ENCODE assay signal across 10 mouse cellular contexts in the genomic region with DNA sequence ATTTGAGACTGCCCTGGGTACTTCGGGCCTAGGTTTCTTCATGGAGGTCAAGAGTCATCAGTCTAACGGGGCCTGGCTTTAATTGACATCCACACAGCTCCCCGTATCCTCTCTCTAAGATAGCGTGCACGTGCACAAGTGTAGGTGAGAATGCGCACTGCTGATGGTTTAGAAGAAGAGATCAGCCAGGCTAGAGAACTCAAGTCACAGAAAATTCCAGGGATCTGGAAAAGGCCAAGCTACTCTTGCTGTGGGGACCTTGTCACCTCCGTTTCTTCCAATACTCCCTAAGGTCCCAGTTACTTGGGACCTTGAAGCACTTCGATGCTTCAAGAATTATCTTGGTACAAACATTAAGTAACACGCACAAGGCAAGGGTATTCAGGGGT. TPM values are rescaled to one million over a fixed set of nuclear protein-coding genes. Genes with fewer than 3 reads are reported as not detected.
DNase-seq lines count a peak whose midpoint lies in the region; ATAC-seq and TF ChIP-seq lines count a peak whose summit lies in the region.
"Had no signal": no experiment of that assay in that cellular context is flagged by ENCODE, and none has a peak within 500 bp of the region (broad histone marks: within the 10 kb centered on the region; RNA-seq: fewer than 3 reads in every experiment).

No protein-coding gene starts in this region.

- TF ChIP-seq CTCF in layer of hippocampus, adult 2 months (conservative IDR thresholded peaks at IDR 0.05) = no peak

- H3K4me2 ChIP-seq in embryonic facial prominence, embryonic 14.5 days (ENCODE audit: low read depth, low read length) = peak overlapping the region; percentile 100
- peak overlapping the region; percentile 94 for H3K4me2 ChIP-seq in hindbrain, embryonic 13.5 days
- H3K4me2 ChIP-seq in midbrain, embryonic 15.5 days = peak overlapping the region; percentile 91

- ATAC-seq in embryonic facial prominence, embryonic 14.5 days (ENCODE audit: low read depth) = no peak
- no peak for ATAC-seq in hindbrain, embryonic 13.5 days (ENCODE audit: low FRiP score)
- no peak for ATAC-seq in midbrain, embryonic 15.5 days (replicated peaks)

- no peak overlapping the region for H3K4me3 ChIP-seq in layer of hippocampus, adult 2 months
- 0 out of 2 replicates have a peak overlapping the region, but pooled peaks have one; percentile 92 for H3K4me3 ChIP-seq in embryonic facial prominence, embryonic 14.5 days (ENCODE audit: low read depth, low read length)
- H3K4me3 ChIP-seq in hindbrain, embryonic 13.5 days = peak overlapping the region; percentile 86
- H3K4me3 ChIP-seq in midbrain, embryonic 15.5 days = peak overlapping the region; percentile 96

- 0 out of 2 replicates have a peak overlapping the region, but pooled peaks have one; percentile 54 for H3K27ac ChIP-seq in layer of hippocampus, adult 2 months
- H3K27ac ChIP-seq in embryonic facial prominence, embryonic 14.5 days (replicated peaks; ENCODE audit: low read depth, low read length) = 0 out of 2 replicates have a peak overlapping the region, but pooled peaks have one; percentile 11
- H3K27ac ChIP-seq in hindbrain, embryonic 13.5 days = peak overlapping the region; percentile 98
- peak overlapping the region; percentile 95; the same call in 1 of the 2 replicates for H3K27ac ChIP-seq in midbrain, embryonic 15.5 days

- H3K9ac ChIP-seq in embryonic facial prominence, embryonic 14.5 days (ENCODE audit: low read depth, low read length) = no peak overlapping the region; the same call in 1 of the 2 replicates
- H3K9ac ChIP-seq in hindbrain, embryonic 13.5 days = peak overlapping the region; percentile 98
- peak overlapping the region; percentile 77; the same call in 1 of the 2 replicates for H3K9ac ChIP-seq in midbrain, embryonic 15.5 days

- H3K4me1 ChIP-seq in embryonic facial prominence, embryonic 14.5 days (ENCODE audit: control insufficient read depth, insufficient read depth, low read length) = peaks cover 34% of the 10 kb centered on the region
- peaks cover 50% of the 10 kb centered on the region for H3K4me1 ChIP-seq in hindbrain, embryonic 13.5 days (replicated peaks)
- H3K4me1 ChIP-seq in midbrain, embryonic 15.5 days = peaks cover 33% of the 10 kb centered on the region

- no peak for DNase-seq in layer of hippocampus, adult 2 months (ENCODE audit: low spot score in 2 of 2)
- no peak for DNase-seq in layer of hippocampus, adult 8-10 months (ENCODE audit: low spot score in 2 of 2)
- no peak for DNase-seq in embryonic facial prominence, embryonic 14.5 days (ENCODE audit: low spot score)
- DNase-seq in urinary bladder, postnatal 4 days (ENCODE audit: low spot score in 2 of 2) = no peak
- DNase-seq in layer of hippocampus, adult 9-10 months (ENCODE audit: low spot score) = no peak
- no peak for DNase-seq in layer of hippocampus, adult 11-12 months (ENCODE audit: low spot score)
- DNase-seq: left cerebral cortex, postnatal 4 days had no signal

- H3K9me3 ChIP-seq in embryonic facial prominence, embryonic 14.5 days (ENCODE audit: control insufficient read depth, low read length) = no peaks in the 10 kb centered on the region
- no peaks in the 10 kb centered on the region for H3K9me3 ChIP-seq in hindbrain, embryonic 13.5 days
- H3K9me3 ChIP-seq in midbrain, embryonic 15.5 days = no peaks in the 10 kb centered on the region

- 55% methylated on average over 9 of the region's 9 CpGs for WGBS in embryonic facial prominence, embryonic 14.5 days
- 71% methylated on average over 9 of the region's 9 CpGs for whole genome bisulfite sequencing in hindbrain, embryonic 13.5 days
- WGBS in midbrain, embryonic 15.5 days = 74% methylated on average over 9 of the region's 9 CpGs

- H3K27me3 ChIP-seq in embryonic facial prominence, embryonic 14.5 days (replicated peaks; ENCODE audit: control insufficient read depth, insufficient read depth, low read length) = no peaks in the 10 kb centered on the region
- no peaks in the 10 kb centered on the region for H3K27me3 ChIP-seq in hindbrain, embryonic 13.5 days
- no peaks in the 10 kb centered on the region for H3K27me3 ChIP-seq in midbrain, embryonic 15.5 days (replicated peaks)

- no peaks in the 10 kb centered on the region for H3K36me3 ChIP-seq in embryonic facial prominence, embryonic 14.5 days (ENCODE audit: control insufficient read depth, insufficient read depth, low read length)
- no peaks in the 10 kb centered on the region for H3K36me3 ChIP-seq in hindbrain, embryonic 13.5 days
- no peaks in the 10 kb centered on the region for H3K36me3 ChIP-seq in midbrain, embryonic 15.5 days (replicated peaks)
- H3K36me3 ChIP-seq: G1E had no signal

RNA-seq across cellular contexts. Expression of a gene that starts 3.7 kb away (rescaled TPM):
- 10 to 100 TPM; 14.2 to 14.7 TPM for total RNA-seq in layer of hippocampus, adult 2 months (2021)
- 10 to 100 TPM in 3 of 4 experiments, 1 to 10 TPM in 1; 9.8 to 16.8 (median 15.8) TPM for total RNA-seq in layer of hippocampus, adult 8-10 months (2022)
- 27.2 and 30.4 TPM in 2 replicates for polyA plus RNA-seq in embryonic facial prominence, embryonic 14.5 days (2014; fragmentation: Nextera tagmentation; extraction: Ambion mirVana)
- 52.9 and 55.6 TPM in 2 replicates for polyA plus RNA-seq in hindbrain, embryonic 13.5 days (2015; fragmentation: Nextera tagmentation; extraction: Ambion mirVana)
- 41.9 and 48.4 TPM in 2 replicates for polyA plus RNA-seq in midbrain, embryonic 15.5 days (2015; fragmentation: Nextera tagmentation; extraction: Ambion mirVana)

RNA-seq across cellular contexts. Expression of a gene that starts 47.7 kb away (rescaled TPM):
- total RNA-seq in layer of hippocampus, adult 2 months (2021) = 100 to 1,000 TPM; 107 to 121 TPM
- 100 to 1,000 TPM; 103 to 112 (median 107) TPM for total RNA-seq in layer of hippocampus, adult 8-10 months (2022)
- 34.0 and 35.2 TPM in 2 replicates for polyA plus RNA-seq in embryonic facial prominence, embryonic 14.5 days (2014; fragmentation: Nextera tagmentation; extraction: Ambion mirVana)
- 61.8 and 64.6 TPM in 2 replicates for polyA plus RNA-seq in hindbrain, embryonic 13.5 days (2015; fragmentation: Nextera tagmentation; extraction: Ambion mirVana)
- 59.2 and 61.5 TPM in 2 replicates for polyA plus RNA-seq in midbrain, embryonic 15.5 days (2015; fragmentation: Nextera tagmentation; extraction: Ambion mirVana)

Comparison
In these comparisons a context has a peak if more than half of its experiments do, and no peak if none do; other contexts are left out.
1. H3K27ac ChIP-seq: peak in every context shown above with its lines; median percentile 98 in hindbrain, embryonic 13.5 days; 95 in midbrain, embryonic 15.5 days; 54 in layer of hippocampus, adult 2 months; 11 in embryonic facial prominence, embryonic 14.5 days.